Mouse (Mus musculus): ENCODE measurements around the gene Ankef1. TPM values are rescaled to one million over a fixed set of nuclear protein-coding genes. Genes with fewer than 3 reads are reported as not detected.
A peak's percentile ranks its signal among the peaks of the same experiment; 100 is the strongest.

Ankef1 gene
- polyA plus RNA-seq, 1 experiment from 2014 or later = 0.52 TPM

DNA sequence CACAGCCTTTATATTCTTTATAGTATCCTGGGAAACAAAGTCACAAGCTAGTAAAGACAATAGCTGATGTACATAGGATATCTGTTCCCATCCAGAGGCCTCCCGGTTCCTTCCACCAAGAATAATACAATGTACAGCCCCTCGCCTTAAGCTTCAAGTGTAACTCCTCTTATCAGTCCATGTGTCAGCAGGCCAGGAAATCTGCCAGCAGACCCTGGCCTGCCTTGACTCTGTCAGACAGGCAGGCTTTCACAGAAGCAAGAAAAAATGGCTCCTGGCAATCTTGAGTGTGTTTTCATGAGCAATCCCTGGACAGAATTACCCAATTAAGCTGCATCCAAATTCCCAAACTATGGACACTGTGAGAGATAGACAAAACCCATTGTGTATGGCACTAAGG lies 69.1 kb downstream of the Ankef1 start:
- Histone ChIP-seq H3K9me3 (ENCODE audit: control insufficient read depth, low read length) (no peaks in the 10 kb centered on the region), H3K27ac (ENCODE audit: low read depth, low read length) (no peak overlapping the region), H3K4me1 (ENCODE audit: control insufficient read depth, insufficient read depth, low read length) (no peaks in the 10 kb centered on the region), H3K36me3 (ENCODE audit: control insufficient read depth, insufficient read depth, low read length) (no peaks in the 10 kb centered on the region), H3K4me3 (ENCODE audit: low read depth, low read length) (no peak overlapping the region), H3K27me3 (ENCODE audit: control insufficient read depth, insufficient read depth, low read length) (no peaks in the 10 kb centered on the region), H3K9ac (ENCODE audit: low read length) (no peak overlapping the region), H3K4me2 (no peak overlapping the region)
- no peak for DNase-seq (ENCODE audit: low spot score, missing footprints)
- ATAC-seq (ENCODE audit: low FRiP score) = no peak
- WGBS = 81% methylated on average over 2 of the region's 2 CpGs

DNA sequence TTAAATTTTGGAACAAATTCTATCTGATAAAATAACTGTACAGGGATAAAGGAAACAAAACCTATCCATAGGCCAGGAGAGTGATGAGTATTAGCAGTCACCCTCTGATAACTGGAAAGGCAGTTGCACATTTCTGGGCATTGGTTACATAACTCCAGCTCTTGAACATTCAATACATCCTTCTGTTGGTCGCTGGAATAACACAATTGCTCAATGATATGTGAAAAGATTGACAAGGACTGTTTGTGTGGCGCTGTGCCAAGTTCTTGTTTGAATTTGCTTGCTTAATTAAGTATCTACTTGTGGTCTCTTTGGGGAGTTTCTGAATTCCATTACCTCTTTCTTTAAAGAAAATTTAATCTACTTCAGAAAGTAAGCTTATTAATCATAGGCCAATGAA lies 81.1 kb downstream of the Ankef1 start:
- H3K27me3 ChIP-seq (ENCODE audit: control insufficient read depth, insufficient read depth, low read length) = no peaks in the 10 kb centered on the region
- DNase-seq (ENCODE audit: low spot score, missing footprints) (no peak), ATAC-seq (ENCODE audit: low FRiP score) (no peak)
- H3K4me2 ChIP-seq = no peak overlapping the region
- H3K9ac ChIP-seq (ENCODE audit: low read length) = no peak overlapping the region
- H3K4me1 ChIP-seq (ENCODE audit: control insufficient read depth, insufficient read depth, low read length) = no peaks in the 10 kb centered on the region
- no peak overlapping the region for H3K4me3 ChIP-seq (ENCODE audit: low read depth, low read length)
- WGBS = 55% methylated on average over 2 of the region's 2 CpGs
- H3K27ac ChIP-seq (ENCODE audit: low read depth, low read length) = no peak overlapping the region
- H3K36me3 ChIP-seq (ENCODE audit: control insufficient read depth, insufficient read depth, low read length) = no peaks in the 10 kb centered on the region
- H3K9me3 ChIP-seq (ENCODE audit: control insufficient read depth, low read length) = no peaks in the 10 kb centered on the region

DNA sequence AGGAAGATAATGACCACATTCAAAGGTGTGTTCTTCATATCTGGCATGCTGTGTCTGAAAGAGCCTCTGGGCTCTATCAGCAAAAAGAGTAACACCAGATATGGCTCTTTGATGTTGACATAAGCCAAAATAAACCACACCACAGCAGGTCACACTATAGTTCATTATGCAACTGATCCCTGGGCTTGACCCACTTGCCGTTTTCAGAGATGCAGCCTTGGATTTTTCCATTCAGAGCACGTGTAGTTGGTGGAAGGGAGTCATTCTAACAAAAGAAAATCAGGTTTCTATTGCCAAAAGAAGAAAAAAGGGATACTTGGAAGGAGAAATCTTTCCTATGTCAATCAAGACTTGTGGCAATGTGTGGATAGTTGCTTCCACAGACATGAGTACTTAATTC lies 87.1 kb downstream of the Ankef1 start:
- no peak for DNase-seq (ENCODE audit: low spot score, missing footprints)
- Histone ChIP-seq H3K9ac (ENCODE audit: low read length) (no peak overlapping the region), H3K27me3 (ENCODE audit: control insufficient read depth, insufficient read depth, low read length) (no peaks in the 10 kb centered on the region), H3K27ac (ENCODE audit: low read depth, low read length) (no peak overlapping the region), H3K9me3 (ENCODE audit: control insufficient read depth, low read length) (no peaks in the 10 kb centered on the region), H3K36me3 (ENCODE audit: control insufficient read depth, insufficient read depth, low read length) (no peaks in the 10 kb centered on the region), H3K4me3 (ENCODE audit: low read depth, low read length) (no peak overlapping the region), H3K4me2 (no peak overlapping the region), H3K4me1 (ENCODE audit: control insufficient read depth, insufficient read depth, low read length) (no peaks in the 10 kb centered on the region)
- 49% methylated on average over 2 of the region's 2 CpGs for WGBS
- no peak for ATAC-seq (ENCODE audit: low FRiP score)

- ATAC-seq (ENCODE audit: low FRiP score) = no peak
- Histone ChIP-seq H3K36me3 (ENCODE audit: control insufficient read depth, insufficient read depth, low read length) (no peaks in the 10 kb centered on the region), H3K9me3 (ENCODE audit: control insufficient read depth, low read length) (no peaks in the 10 kb centered on the region), H3K4me3 (ENCODE audit: low read depth, low read length) (no peak overlapping the region), H3K4me1 (ENCODE audit: control insufficient read depth, insufficient read depth, low read length) (no peaks in the 10 kb centered on the region), H3K27me3 (ENCODE audit: control insufficient read depth, insufficient read depth, low read length) (no peaks in the 10 kb centered on the region), H3K27ac (ENCODE audit: low read depth, low read length) (no peak overlapping the region), H3K4me2 (no peak overlapping the region), H3K9ac (ENCODE audit: low read length) (no peak overlapping the region)
- DNase-seq (ENCODE audit: low spot score, missing footprints) = peak; percentile 91
- 24% methylated on average over 3 of the region's 3 CpGs for WGBS
Measured at GRCm38 (mm10) chr2:136596451-136596850, 94.7 kb downstream of the Ankef1 start.

DNA sequence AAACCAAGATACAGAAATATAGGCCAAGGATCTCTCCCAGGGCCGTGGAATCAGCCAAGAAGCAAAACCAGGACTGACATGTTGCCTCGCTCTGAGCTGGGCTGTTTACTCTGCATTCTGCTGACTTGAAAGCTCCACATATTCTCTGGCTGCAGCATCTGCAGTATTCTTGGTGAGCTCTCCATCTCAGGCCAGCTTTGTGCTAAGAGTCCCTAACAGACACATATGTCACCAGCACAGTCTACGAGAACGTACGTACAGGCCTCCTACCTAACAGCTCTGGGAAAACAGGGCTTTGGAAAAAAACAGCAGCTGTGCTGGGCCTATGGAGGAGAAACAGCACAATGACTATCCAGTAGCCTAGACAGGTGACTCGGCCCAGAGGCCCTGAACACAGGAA lies 97.0 kb downstream of the Ankef1 start:
- Histone ChIP-seq H3K9ac (ENCODE audit: low read length) (no peak overlapping the region), H3K27ac (ENCODE audit: low read depth, low read length) (no peak overlapping the region), H3K9me3 (ENCODE audit: control insufficient read depth, low read length) (no peaks in the 10 kb centered on the region), H3K4me2 (no peak overlapping the region), H3K27me3 (ENCODE audit: control insufficient read depth, insufficient read depth, low read length) (no peaks in the 10 kb centered on the region), H3K4me1 (ENCODE audit: control insufficient read depth, insufficient read depth, low read length) (no peaks in the 10 kb centered on the region), H3K4me3 (ENCODE audit: low read depth, low read length) (no peak overlapping the region), H3K36me3 (ENCODE audit: control insufficient read depth, insufficient read depth, low read length) (no peaks in the 10 kb centered on the region)
- WGBS = 83% methylated on average over 6 of the region's 6 CpGs
- ATAC-seq (ENCODE audit: low FRiP score) = no peak
- no peak for DNase-seq (ENCODE audit: low spot score, missing footprints)

- H3K36me3 ChIP-seq (ENCODE audit: control insufficient read depth, insufficient read depth, low read length) = no peaks in the 10 kb centered on the region
- no peaks in the 10 kb centered on the region for H3K9me3 ChIP-seq (ENCODE audit: control insufficient read depth, low read length)
- H3K4me3 ChIP-seq (ENCODE audit: low read depth, low read length) = no peak overlapping the region
- no peak for ATAC-seq (ENCODE audit: low FRiP score)
- H3K27ac ChIP-seq (ENCODE audit: low read depth, low read length) = no peak overlapping the region
- WGBS = 92% methylated on average over 5 of the region's 5 CpGs
- DNase-seq (ENCODE audit: low spot score, missing footprints) = no peak
- no peak overlapping the region for H3K9ac ChIP-seq (ENCODE audit: low read length)
- no peaks in the 10 kb centered on the region for H3K27me3 ChIP-seq (ENCODE audit: control insufficient read depth, insufficient read depth, low read length)
- no peak overlapping the region for H3K4me2 ChIP-seq
- no peaks in the 10 kb centered on the region for H3K4me1 ChIP-seq (ENCODE audit: control insufficient read depth, insufficient read depth, low read length)
Measured at GRCm38 (mm10) chr2:136600651-136601170, 99.0 kb downstream of the Ankef1 start.

DNA sequence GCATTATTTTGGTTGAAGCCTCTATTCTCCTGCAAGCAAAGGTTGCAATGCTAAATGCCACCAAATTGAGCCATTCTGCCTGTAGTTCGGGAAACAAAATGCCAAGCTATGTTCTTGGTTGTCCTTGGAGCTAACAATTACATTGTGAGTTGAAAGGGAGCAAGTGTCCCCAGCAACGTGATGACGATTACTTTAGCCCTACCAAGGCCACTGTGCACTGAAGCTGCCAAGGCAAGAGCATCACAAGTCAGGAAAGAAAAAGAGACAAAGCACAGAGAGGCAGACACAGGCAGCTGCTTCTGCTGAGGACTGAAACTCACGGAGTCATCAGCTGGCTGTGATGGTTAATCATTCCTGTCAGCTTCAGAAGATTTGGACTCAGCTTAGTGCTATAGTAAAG lies 99.5 kb downstream of the Ankef1 start:
- Histone ChIP-seq H3K4me3 (ENCODE audit: low read depth, low read length) (no peak overlapping the region), H3K27ac (ENCODE audit: low read depth, low read length) (no peak overlapping the region), H3K4me1 (ENCODE audit: control insufficient read depth, insufficient read depth, low read length) (no peaks in the 10 kb centered on the region), H3K4me2 (no peak overlapping the region), H3K27me3 (ENCODE audit: control insufficient read depth, insufficient read depth, low read length) (no peaks in the 10 kb centered on the region), H3K9ac (ENCODE audit: low read length) (no peak overlapping the region), H3K9me3 (ENCODE audit: control insufficient read depth, low read length) (no peaks in the 10 kb centered on the region), H3K36me3 (ENCODE audit: control insufficient read depth, insufficient read depth, low read length) (no peaks in the 10 kb centered on the region)
- DNase-seq (ENCODE audit: low spot score, missing footprints) = no peak
- no peak for ATAC-seq (ENCODE audit: low FRiP score)
- 69% methylated on average over 4 of the region's 4 CpGs for WGBS

Other genes starting within 250 kb of the Ankef1 start
- 12.8 and 15.1 TPM in 2 replicates for gene Pak7, start 113.9 kb upstream of the Ankef1 start, polyA plus RNA-seq (2014; fragmentation: Nextera tagmentation; extraction: Ambion mirVana)
- 28.3 and 34.9 TPM in 2 replicates for gene Snap25, start 211.5 kb downstream of the Ankef1 start, polyA plus RNA-seq (2014; fragmentation: Nextera tagmentation; extraction: Ambion mirVana)

Data from midbrain, embryonic 11.5 days (tissue).